Mouse (Mus musculus): ENCODE data around the gene Gm20604. TPM values are rescaled to one million over a fixed set of nuclear protein-coding genes. Genes with fewer than 3 reads are reported as not detected.

The Gm20604 gene
- polyA plus RNA-seq, 1 experiment from 2014 or later: 31.4 TPM

DNA sequence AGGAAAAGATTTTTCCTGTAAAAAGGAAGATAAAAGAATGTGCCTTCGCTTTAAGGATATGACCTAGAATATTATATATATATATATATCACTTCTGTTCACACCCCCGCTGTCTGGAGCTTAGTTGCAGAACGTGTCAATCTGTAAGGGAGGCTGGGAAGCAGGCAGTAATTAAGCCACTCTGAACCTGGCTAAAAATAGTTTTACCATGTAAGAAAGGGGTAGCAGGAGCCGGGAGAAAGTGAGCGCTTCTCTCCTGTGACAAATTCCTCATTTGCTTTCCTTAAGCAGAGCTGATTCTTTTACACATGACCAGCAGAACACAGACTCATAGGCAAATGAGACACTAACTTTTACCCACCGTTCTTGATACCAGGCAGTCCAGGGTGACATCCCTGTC, 34.6 kb downstream of the Gm20604 start:
- WGBS: 68% methylated on average over 6 of the region's 6 CpGs

DNA sequence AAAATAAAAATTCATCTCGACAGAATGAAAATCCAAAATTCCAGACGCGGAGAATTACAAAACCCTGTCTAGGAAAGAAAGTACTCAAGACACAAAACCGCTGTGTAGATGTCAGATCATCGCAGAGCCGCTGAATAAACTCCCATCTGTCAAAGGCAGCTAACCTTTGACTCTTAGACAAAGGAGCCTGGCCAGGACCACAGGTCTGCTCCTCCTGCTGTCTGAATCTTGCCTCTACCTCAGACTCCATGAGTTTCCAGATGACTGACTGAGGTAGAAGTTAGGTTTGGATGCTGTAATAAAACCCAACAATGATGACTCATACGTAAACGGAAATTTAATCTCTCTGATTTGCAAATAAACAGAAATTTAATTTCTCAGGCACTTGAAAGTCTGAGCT, 35.5 kb downstream of the Gm20604 start:
- Histone ChIP-seq H3K9ac (replicated peaks; ENCODE audit: low read length) (no peak overlapping the region), H3K4me3 (ENCODE audit: low read depth, low read length) (no peak overlapping the region), H3K4me1 (ENCODE audit: control insufficient read depth, insufficient read depth, low read length) (no peaks in the 10 kb centered on the region), H3K36me3 (replicated peaks; ENCODE audit: control insufficient read depth, insufficient read depth, low read depth, low read length) (no peaks in the 10 kb centered on the region), H3K27me3 (ENCODE audit: control insufficient read depth, insufficient read depth, low read length) (no peaks in the 10 kb centered on the region), H3K4me2 (ENCODE audit: low read depth, low read length) (no peak overlapping the region), H3K27ac (replicated peaks; ENCODE audit: low read depth, low read length) (no peak overlapping the region), H3K9me3 (replicated peaks; ENCODE audit: control insufficient read depth, low read length) (no peaks in the 10 kb centered on the region)
- ATAC-seq (replicated peaks; ENCODE audit: insufficient number of reproducible peaks, low FRiP score, low TSS enrichment, low read depth) (no peak), DNase-seq (ENCODE audit: low spot score) (no peak)
- WGBS: 71% methylated on average over 8 of the region's 8 CpGs

More for the DNA sequence above, 34.6 kb downstream of the Gm20604 start:
- DNase-seq (ENCODE audit: low spot score) (no peak), ATAC-seq (replicated peaks; ENCODE audit: insufficient number of reproducible peaks, low FRiP score, low TSS enrichment, low read depth) (no peak)
- no peaks in the 10 kb centered on the region for H3K36me3 ChIP-seq (replicated peaks; ENCODE audit: control insufficient read depth, insufficient read depth, low read depth, low read length)
- no peak overlapping the region for H3K27ac ChIP-seq (replicated peaks; ENCODE audit: low read depth, low read length)
- H3K4me2 ChIP-seq (ENCODE audit: low read depth, low read length): no peak overlapping the region
- H3K4me1 ChIP-seq (ENCODE audit: control insufficient read depth, insufficient read depth, low read length): no peaks in the 10 kb centered on the region
- no peak overlapping the region for H3K9ac ChIP-seq (replicated peaks; ENCODE audit: low read length)
- H3K27me3 ChIP-seq (ENCODE audit: control insufficient read depth, insufficient read depth, low read length): no peaks in the 10 kb centered on the region
- no peaks in the 10 kb centered on the region for H3K9me3 ChIP-seq (replicated peaks; ENCODE audit: control insufficient read depth, low read length)
- no peak overlapping the region for H3K4me3 ChIP-seq (ENCODE audit: low read depth, low read length)

DNA sequence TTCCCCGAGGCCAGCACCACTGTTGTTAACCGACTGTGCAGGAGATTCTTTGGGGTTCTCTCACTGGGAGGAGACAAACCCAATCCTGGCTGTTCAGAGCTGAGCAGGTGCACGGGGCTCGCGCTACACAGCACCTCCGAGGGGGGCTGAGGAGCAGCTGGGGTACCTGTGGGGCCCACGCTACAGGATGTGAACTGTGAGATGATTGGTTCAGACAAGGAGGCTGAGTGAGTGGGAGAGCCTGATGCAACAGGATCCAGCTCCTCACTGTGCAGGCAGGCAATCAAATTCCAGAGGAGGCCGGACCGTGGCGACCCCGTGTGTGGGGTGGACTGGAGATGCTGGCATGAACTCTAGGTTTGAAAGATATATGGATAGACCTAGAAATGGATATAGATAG, 36.0 kb downstream of the Gm20604 start:
- no peak overlapping the region for H3K4me2 ChIP-seq (ENCODE audit: low read depth, low read length)
- DNase-seq (ENCODE audit: low spot score): no peak
- no peaks in the 10 kb centered on the region for H3K36me3 ChIP-seq (replicated peaks; ENCODE audit: control insufficient read depth, insufficient read depth, low read depth, low read length)
- no peak overlapping the region for H3K9ac ChIP-seq (replicated peaks; ENCODE audit: low read length)
- ATAC-seq (replicated peaks; ENCODE audit: insufficient number of reproducible peaks, low FRiP score, low TSS enrichment, low read depth): no peak; the same call in 1 of the 2 replicates
- no peaks in the 10 kb centered on the region for H3K4me1 ChIP-seq (ENCODE audit: control insufficient read depth, insufficient read depth, low read length)
- no peak overlapping the region for H3K4me3 ChIP-seq (ENCODE audit: low read depth, low read length)
- 47% methylated on average over 11 of the region's 11 CpGs for WGBS
- no peaks in the 10 kb centered on the region for H3K27me3 ChIP-seq (ENCODE audit: control insufficient read depth, insufficient read depth, low read length)
- no peaks in the 10 kb centered on the region for H3K9me3 ChIP-seq (replicated peaks; ENCODE audit: control insufficient read depth, low read length)
- no peak overlapping the region for H3K27ac ChIP-seq (replicated peaks; ENCODE audit: low read depth, low read length)

DNA sequence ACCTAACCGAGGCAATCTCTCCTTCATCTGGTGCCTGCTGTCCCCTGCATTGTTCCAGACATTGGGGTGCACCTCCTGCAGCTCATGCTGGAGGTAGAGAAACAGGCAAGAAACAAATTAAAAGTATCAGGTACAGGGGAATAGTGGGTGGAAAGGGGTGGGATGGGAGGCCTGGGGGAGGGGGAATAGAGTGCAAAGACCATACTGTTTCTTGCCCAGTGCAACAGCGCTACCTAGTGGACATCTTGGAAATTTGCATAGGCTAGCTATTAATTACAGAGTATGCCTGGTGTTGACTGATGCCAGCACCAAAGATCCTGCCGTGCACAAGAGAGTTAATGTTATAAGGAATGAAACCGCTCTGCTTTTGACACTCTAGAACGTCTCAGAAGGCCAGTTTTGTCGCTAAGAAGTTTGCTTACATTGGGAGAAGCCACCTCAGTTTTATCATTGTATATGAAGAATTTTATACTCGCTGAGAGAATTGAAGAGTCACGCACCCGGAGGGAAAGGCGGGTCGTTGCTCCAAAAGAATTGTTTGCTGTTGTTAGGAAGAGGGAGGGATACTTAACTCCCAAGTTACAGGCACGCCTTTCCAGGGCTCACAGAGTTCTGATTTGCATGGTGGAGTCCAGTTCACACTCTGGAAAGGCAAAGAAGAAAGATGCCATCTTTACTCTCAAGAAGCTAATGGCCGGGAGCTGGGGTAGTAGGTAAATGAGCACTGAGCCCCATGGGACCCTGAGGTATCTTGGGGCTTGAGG, 38.7 kb downstream of the Gm20604 start:
- 29% methylated on average over 13 of the region's 13 CpGs for WGBS
- Histone ChIP-seq H3K4me2 (ENCODE audit: low read depth, low read length) (no peak overlapping the region), H3K4me3 (ENCODE audit: low read depth, low read length) (no peak overlapping the region), H3K4me1 (ENCODE audit: control insufficient read depth, insufficient read depth, low read length) (no peaks in the 10 kb centered on the region), H3K27me3 (ENCODE audit: control insufficient read depth, insufficient read depth, low read length) (no peaks in the 10 kb centered on the region), H3K36me3 (replicated peaks; ENCODE audit: control insufficient read depth, insufficient read depth, low read depth, low read length) (no peaks in the 10 kb centered on the region), H3K27ac (replicated peaks; ENCODE audit: low read depth, low read length) (no peak overlapping the region), H3K9ac (replicated peaks; ENCODE audit: low read length) (no peak overlapping the region), H3K9me3 (replicated peaks; ENCODE audit: control insufficient read depth, low read length) (no peaks in the 10 kb centered on the region)
- peak; percentile 82 for DNase-seq (ENCODE audit: low spot score)
- ATAC-seq (replicated peaks; ENCODE audit: insufficient number of reproducible peaks, low FRiP score, low TSS enrichment, low read depth): 0 out of 2 replicates have a peak, but pooled peaks have one; percentile 67

DNA sequence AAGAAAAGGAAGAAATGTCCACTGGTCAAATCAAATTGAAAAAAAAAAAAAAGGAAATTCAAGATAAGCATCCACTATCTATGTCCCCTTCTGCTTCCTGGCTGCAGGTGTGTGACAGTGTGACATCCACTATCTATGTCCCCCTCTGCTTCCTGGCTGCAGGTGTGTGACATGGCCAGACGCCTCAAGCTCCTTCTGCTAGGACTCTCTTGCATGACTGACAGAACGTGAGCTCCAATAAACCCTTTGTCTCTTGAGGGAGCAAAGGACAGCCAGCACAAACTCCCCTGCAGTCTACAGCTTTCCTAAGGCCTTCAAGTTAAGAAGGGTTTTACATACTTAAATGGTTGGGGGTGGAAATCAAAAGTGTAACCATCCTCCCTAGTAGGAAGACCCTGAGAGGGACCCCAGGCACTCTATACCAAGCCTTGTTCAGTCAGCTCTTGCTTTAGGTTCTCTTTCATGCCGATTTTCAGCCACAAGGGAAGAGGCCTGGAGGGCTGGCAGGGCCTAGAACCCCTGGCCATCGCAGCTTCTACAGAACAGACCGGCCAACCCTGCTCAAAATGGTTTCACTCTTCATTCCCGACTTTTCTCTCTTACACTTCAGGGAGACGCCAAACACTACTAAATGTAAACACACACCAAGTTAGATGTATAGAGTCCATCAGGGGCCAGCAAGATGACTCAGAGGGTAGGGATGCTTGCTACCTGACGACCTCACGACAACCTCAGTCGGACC, 43.6 kb downstream of the Gm20604 start:
- WGBS: 81% methylated on average over 10 of the region's 10 CpGs
- Histone ChIP-seq H3K4me3 (ENCODE audit: low read depth, low read length) (no peak overlapping the region), H3K36me3 (replicated peaks; ENCODE audit: control insufficient read depth, insufficient read depth, low read depth, low read length) (no peaks in the 10 kb centered on the region), H3K27ac (replicated peaks; ENCODE audit: low read depth, low read length) (no peak overlapping the region), H3K9ac (replicated peaks; ENCODE audit: low read length) (no peak overlapping the region), H3K9me3 (replicated peaks; ENCODE audit: control insufficient read depth, low read length) (no peaks in the 10 kb centered on the region), H3K27me3 (ENCODE audit: control insufficient read depth, insufficient read depth, low read length) (no peaks in the 10 kb centered on the region), H3K4me2 (ENCODE audit: low read depth, low read length) (no peak overlapping the region), H3K4me1 (ENCODE audit: control insufficient read depth, insufficient read depth, low read length) (no peaks in the 10 kb centered on the region)
- DNase-seq (ENCODE audit: low spot score) (no peak), ATAC-seq (replicated peaks; ENCODE audit: insufficient number of reproducible peaks, low FRiP score, low TSS enrichment, low read depth) (no peak)

DNA sequence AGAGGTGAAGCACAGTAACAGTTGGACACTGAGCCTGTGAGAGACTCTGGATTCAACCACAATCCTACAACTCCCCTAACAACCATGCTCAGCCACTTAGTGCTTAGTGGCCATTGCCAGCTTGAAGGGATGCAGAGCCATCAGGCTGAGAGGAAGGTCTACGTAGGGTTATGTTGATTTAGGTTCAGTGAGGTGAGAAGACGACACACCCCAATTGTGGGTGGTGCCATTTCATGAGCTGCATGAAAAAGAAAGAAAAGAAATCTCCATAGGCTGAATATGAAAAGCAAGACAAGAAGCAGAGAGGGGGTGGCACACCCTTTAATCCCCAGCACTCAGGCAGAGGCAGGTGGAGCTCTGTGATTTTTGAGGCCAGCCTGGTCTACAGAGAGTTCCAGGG, 44.4 kb downstream of the Gm20604 start:
- Histone ChIP-seq H3K36me3 (replicated peaks; ENCODE audit: control insufficient read depth, insufficient read depth, low read depth, low read length) (no peaks in the 10 kb centered on the region), H3K4me3 (ENCODE audit: low read depth, low read length) (no peak overlapping the region), H3K4me2 (ENCODE audit: low read depth, low read length) (no peak overlapping the region), H3K4me1 (ENCODE audit: control insufficient read depth, insufficient read depth, low read length) (no peaks in the 10 kb centered on the region), H3K27me3 (ENCODE audit: control insufficient read depth, insufficient read depth, low read length) (no peaks in the 10 kb centered on the region), H3K27ac (replicated peaks; ENCODE audit: low read depth, low read length) (no peak overlapping the region), H3K9me3 (replicated peaks; ENCODE audit: control insufficient read depth, low read length) (no peaks in the 10 kb centered on the region), H3K9ac (replicated peaks; ENCODE audit: low read length) (no peak overlapping the region)
- no peak for DNase-seq (ENCODE audit: low spot score)
- no peak for ATAC-seq (replicated peaks; ENCODE audit: insufficient number of reproducible peaks, low FRiP score, low TSS enrichment, low read depth)
- WGBS: 78% methylated on average over 2 of the region's 2 CpGs

DNA sequence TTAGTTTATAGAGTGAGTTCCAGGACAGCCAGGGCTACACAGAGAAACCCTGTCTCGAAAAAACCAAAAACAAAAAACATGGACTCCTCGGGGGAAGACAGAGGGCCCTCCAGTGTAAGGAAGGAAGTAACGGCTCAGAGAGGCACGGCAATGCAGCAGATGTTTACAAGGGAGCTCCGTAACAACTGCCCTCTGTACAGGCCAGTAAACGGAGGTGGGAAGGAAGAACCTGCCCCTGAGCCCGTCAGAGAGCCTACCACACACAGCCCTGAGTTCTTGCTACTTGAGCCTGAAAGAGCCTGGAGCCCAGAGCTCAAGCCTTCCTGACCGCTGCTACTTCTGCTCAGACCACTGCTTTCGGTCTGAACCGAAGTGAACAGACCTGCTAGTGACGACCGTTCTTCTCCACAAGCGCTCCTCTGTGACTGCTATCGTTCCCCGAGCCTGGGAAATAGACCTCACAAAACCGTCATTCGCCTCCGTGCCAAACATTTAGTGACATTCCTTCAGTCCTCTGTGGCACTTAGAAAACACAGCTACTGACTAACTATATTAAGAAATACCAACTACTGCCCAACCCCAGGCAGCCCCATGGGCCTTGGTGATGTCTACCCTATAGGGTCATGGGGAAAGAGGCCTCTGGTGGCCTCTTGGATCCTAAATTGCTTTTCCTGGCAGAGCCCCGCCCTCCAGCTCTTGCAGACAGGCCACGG, 45.2 kb downstream of the Gm20604 start:
- Histone ChIP-seq H3K9ac (replicated peaks; ENCODE audit: low read length) (no peak overlapping the region; the same call in 1 of the 2 replicates), H3K4me3 (ENCODE audit: low read depth, low read length) (no peak overlapping the region), H3K27ac (replicated peaks; ENCODE audit: low read depth, low read length) (no peak overlapping the region), H3K9me3 (replicated peaks; ENCODE audit: control insufficient read depth, low read length) (no peaks in the 10 kb centered on the region), H3K4me1 (ENCODE audit: control insufficient read depth, insufficient read depth, low read length) (no peaks in the 10 kb centered on the region), H3K4me2 (ENCODE audit: low read depth, low read length) (no peak overlapping the region), H3K36me3 (replicated peaks; ENCODE audit: control insufficient read depth, insufficient read depth, low read depth, low read length) (no peaks in the 10 kb centered on the region), H3K27me3 (ENCODE audit: control insufficient read depth, insufficient read depth, low read length) (no peaks in the 10 kb centered on the region)
- no peak for ATAC-seq (replicated peaks; ENCODE audit: insufficient number of reproducible peaks, low FRiP score, low TSS enrichment, low read depth)
- 67% methylated on average over 20 of the region's 20 CpGs for WGBS
- no peak for DNase-seq (ENCODE audit: low spot score)

Data from embryonic facial prominence, embryonic 11.5 days (tissue).